Mouse (Mus musculus) lung, embryonic 15.5 days (tissue): ENCODE results near the gene Nfya. TPM values are rescaled to one million over a fixed set of nuclear protein-coding genes. Genes with fewer than 3 reads are reported as not detected.

Experiments used
- ATAC-seq: fragments of 200-750 bp; cut with Nextera tagmentation; 2 replicates; pipeline ENCODE4 v1.8.0; 2017; ENCODE audit warnings: moderate number of reproducible peaks, borderline replicate concordance; ENCODE audit not compliant: low FRiP score, low TSS enrichment; ENCODE audit errors: extremely low read depth
- H3K27ac ChIP-seq: fragments of 300-500 bp; sonication (generic); 2 replicates; pipeline ENCODE4 v1.5.1; 2015; ENCODE audit warnings: moderate library complexity, mild to moderate bottlenecking, inconsistent platforms
- H3K27me3 ChIP-seq: fragments of 300-500 bp; sonication (generic); 2 replicates; pipeline ENCODE4 v1.6.1; 2015; ENCODE audit warnings: inconsistent platforms
- H3K36me3 ChIP-seq: fragments of 300-500 bp; sonication (generic); 2 replicates; pipeline ENCODE4 v1.6.1; 2015; ENCODE audit warnings: inconsistent platforms
- H3K4me1 ChIP-seq: fragments of 300-500 bp; sonication (generic); 2 replicates; pipeline ENCODE4 v1.6.1; 2015; ENCODE audit warnings: inconsistent platforms
- H3K4me2 ChIP-seq: fragments of 300-500 bp; sonication (generic); 2 replicates; pipeline ENCODE4 v1.6.1; 2015; ENCODE audit warnings: inconsistent platforms, mild to moderate bottlenecking, moderate library complexity
- H3K4me3 ChIP-seq: fragments of 300-500 bp; sonication (generic); 2 replicates; pipeline ENCODE4 v1.5.1; 2015; ENCODE audit warnings: mild to moderate bottlenecking, inconsistent platforms
- H3K9ac ChIP-seq: fragments of 300-500 bp; sonication (generic); 2 replicates; pipeline ENCODE4 v1.6.1; 2015; ENCODE audit warnings: inconsistent platforms
- H3K9me3 ChIP-seq: fragments of 300-500 bp; sonication (generic); 2 replicates; pipeline ENCODE4 v1.6.1; 2016; ENCODE audit warnings: inconsistent platforms
- WGBS: fragments of 180-500 bp; shearing (Covaris S2); methylation state at CpG from one replicate; pipeline ENCODE4 v1.1.7; 2015; 5-methylcytosine and 5-hydroxymethylcytosine counted together
- polyA plus RNA-seq: library from polyadenylated mRNA; unstranded; fragments of >200 nt; fragmentation: Nextera tagmentation; extraction: Ambion mirVana; gene quantifications from 2 replicates; pipeline ENCODE4 v1.2.1, GENCODE M21; 2015

Nfya gene
- polyA plus RNA-seq = 17.0 and 19.9 TPM in 2 replicates

- peak within 1 kb of the TSS; percentile 77 for H3K4me2 ChIP-seq
- ATAC-seq = peak; percentile 97
- H3K27ac ChIP-seq = peak within 1 kb of the TSS; percentile 100
- peaks cover 27% of the 10 kb centered on the region for H3K4me1 ChIP-seq
- WGBS = under 1% methylated on average over 83 of the region's 84 CpGs
- H3K9ac ChIP-seq = peak within 1 kb of the TSS; percentile 98
- no peaks in the 10 kb centered on the region for H3K9me3 ChIP-seq
- peaks cover 18% of the 10 kb centered on the region for H3K36me3 ChIP-seq
- no peaks in the 10 kb centered on the region for H3K27me3 ChIP-seq
- H3K4me3 ChIP-seq = peak within 1 kb of the TSS; percentile 93
Observed at GRCm38 (mm10) chr17:48409380-48410298, at the start of gene Nfya, which contains the start of gene Oard1. Nfya (minus strand) TSS chr17:48409906. Oard1 (plus strand) TSS chr17:48410014.

DNA sequence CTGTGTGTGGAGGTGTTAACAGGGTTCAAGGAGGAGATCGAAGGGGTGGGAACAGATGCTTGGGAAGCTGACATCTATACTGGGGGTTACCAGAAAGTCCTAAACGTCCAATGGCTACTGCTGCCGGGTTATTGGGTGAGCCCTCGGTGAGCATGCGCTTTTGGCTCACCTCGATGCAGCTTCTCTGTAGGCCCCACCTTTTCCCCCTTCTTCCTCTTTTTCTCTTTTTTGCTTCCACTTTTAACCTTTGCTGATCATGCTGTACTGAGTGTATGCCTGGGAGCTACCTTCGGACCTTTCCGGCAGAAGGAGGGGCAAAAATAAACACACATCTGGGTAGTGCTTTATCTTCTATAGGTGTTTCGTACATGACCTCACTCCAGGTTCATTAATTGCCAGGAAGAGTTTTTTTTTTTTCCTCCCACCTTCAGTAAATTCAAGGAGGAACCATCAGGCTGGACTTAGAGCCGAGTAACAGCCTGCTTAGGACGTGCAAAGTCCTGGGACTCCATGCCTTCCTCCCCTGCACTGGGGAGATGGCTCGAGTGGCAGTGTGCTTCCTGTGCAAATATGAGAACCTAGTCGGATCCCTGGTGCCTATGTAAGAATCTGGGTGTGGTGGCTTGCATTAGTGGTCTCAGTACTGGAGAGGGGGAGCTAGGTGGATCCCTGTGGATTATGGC, 48.4 kb upstream of the Nfya start:
- H3K4me3 ChIP-seq = no peak overlapping the region
- WGBS = 49% methylated on average over 13 of the region's 13 CpGs
- H3K27me3 ChIP-seq = no peaks in the 10 kb centered on the region
- no peaks in the 10 kb centered on the region for H3K36me3 ChIP-seq
- H3K4me2 ChIP-seq = no peak overlapping the region
- peaks cover 3% of the 10 kb centered on the region; the same call in 1 of the 2 replicates for H3K4me1 ChIP-seq
- no peak overlapping the region for H3K27ac ChIP-seq
- ATAC-seq = no peak
- no peak overlapping the region for H3K9ac ChIP-seq
- H3K9me3 ChIP-seq = no peaks in the 10 kb centered on the region

DNA sequence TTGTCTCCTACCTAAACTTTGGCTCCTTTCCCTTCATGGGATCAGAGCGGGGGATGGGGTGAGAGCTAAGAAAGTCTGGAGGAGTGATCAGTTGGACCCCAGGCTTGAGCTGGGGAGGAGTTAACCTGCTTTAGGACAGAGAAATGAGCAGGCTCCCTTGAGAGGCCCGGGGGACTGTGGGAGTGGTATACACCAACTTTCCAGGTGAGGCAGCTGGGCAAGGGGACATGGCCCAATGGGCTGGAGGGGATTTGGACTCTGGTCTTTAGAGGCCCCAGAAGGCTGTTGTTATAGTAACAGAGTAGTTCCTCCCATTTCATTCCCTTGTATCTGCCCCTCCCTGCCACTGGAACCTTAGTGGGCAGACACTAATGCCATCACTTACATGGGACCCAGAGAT, 46.2 kb upstream of the Nfya start:
- Histone ChIP-seq H3K36me3 (no peaks in the 10 kb centered on the region), H3K4me2 (no peak overlapping the region), H3K27ac (no peak overlapping the region), H3K9ac (no peak overlapping the region), H3K9me3 (no peaks in the 10 kb centered on the region), H3K4me3 (no peak overlapping the region), H3K4me1 (peaks cover 3% of the 10 kb centered on the region; the same call in 1 of the 2 replicates), H3K27me3 (no peaks in the 10 kb centered on the region)
- ATAC-seq = no peak
- 83% methylated on average over 2 of the region's 2 CpGs for WGBS

- ATAC-seq = peak; percentile 58; the same call in 1 of the 2 replicates
- WGBS = 39% methylated on average over 11 of the region's 11 CpGs
- H3K36me3 ChIP-seq = no peaks in the 10 kb centered on the region
- no peaks in the 10 kb centered on the region for H3K9me3 ChIP-seq
- H3K4me1 ChIP-seq = peaks cover 3% of the 10 kb centered on the region; the same call in 1 of the 2 replicates
- peak within 1 kb of the TSS; percentile 16 for H3K4me3 ChIP-seq
- 0 out of 2 replicates have a peak within 1 kb of the TSS, but pooled peaks have one; percentile 13 for H3K9ac ChIP-seq
- peak within 1 kb of the TSS; percentile 33 for H3K4me2 ChIP-seq
- H3K27me3 ChIP-seq = no peaks in the 10 kb centered on the region
- H3K27ac ChIP-seq = no peak within 1 kb of the TSS
Observed at GRCm38 (mm10) chr17:48454688-48455087, 45.0 kb upstream of the Nfya start, which contains the start of gene Unc5cl. Unc5cl (plus strand) TSS chr17:48454901.

DNA sequence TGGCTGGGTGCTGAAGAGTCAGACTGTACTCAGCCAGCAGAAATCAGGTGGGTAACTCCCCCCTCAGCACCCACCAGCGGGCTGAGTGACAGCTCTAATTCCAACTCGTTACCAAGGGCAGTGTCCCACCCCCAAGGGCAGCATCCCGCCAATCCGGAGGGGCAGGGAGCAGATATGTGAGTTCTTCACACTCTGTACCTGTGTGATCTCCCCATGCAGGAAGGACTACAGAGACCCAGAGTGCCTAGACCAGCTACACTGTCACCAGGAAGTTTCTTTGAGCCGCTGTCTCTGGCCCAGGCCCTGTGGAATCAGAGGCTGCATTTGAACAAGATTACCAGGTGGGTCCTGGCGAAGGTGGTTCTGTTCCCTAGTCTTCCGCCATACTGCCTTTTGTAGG, 44.5 kb upstream of the Nfya start:
- Histone ChIP-seq H3K27ac (no peak overlapping the region), H3K4me2 (peak overlapping the region; percentile 33), H3K4me1 (peaks cover 3% of the 10 kb centered on the region; the same call in 1 of the 2 replicates), H3K4me3 (peak overlapping the region; percentile 16), H3K9me3 (no peaks in the 10 kb centered on the region), H3K27me3 (no peaks in the 10 kb centered on the region), H3K9ac (no peak overlapping the region), H3K36me3 (no peaks in the 10 kb centered on the region)
- ATAC-seq = no peak
- WGBS = 42% methylated on average over 7 of the region's 7 CpGs

- 69% methylated on average over 7 of the region's 7 CpGs for WGBS
- H3K4me1 ChIP-seq = peaks cover 3% of the 10 kb centered on the region; the same call in 1 of the 2 replicates
- ATAC-seq = no peak
Observed at GRCm38 (mm10) chr17:48453489-48453888, 43.8 kb upstream of the Nfya start.

DNA sequence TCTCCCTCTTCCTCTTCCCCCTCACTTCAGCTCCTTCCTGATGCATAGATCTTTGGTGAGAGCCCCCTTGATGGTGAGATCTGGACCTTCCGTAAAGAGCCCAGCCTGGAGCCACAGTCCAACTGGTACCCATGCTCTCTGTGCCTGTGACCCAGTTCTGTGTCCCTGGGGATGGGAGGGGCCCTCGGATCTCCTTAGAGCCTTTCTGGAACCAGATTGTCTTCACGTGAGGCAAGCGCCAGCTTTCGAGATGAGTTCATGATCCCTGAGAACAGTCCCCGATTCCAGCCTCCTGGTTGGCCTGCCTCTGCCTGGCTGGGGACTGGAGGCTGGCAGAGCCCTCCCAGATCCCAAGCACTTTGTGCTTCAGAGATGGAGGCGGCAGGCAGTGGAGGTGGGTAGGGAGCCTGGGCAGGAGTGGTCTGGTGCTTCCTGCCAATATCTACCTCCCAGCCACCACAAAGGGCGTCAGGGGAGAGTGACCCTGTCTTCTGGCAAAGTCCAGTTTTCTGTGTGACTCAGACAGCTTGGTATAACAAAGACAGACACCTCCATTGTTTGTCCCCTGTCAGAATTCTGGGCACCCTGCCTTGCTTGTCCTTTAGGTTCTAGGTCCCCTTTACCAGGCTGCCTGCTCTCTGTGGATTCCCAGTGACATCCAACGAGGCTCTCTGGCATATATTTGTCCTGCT, 42.2 kb upstream of the Nfya start:
- no peak overlapping the region for H3K4me3 ChIP-seq
- WGBS = 60% methylated on average over 9 of the region's 9 CpGs
- H3K9ac ChIP-seq = no peak overlapping the region

More at GRCm38 (mm10) chr17:48453489-48453888, 43.8 kb upstream of the Nfya start:
- H3K27ac ChIP-seq = no peak overlapping the region
- H3K9me3 ChIP-seq = no peaks in the 10 kb centered on the region
- no peak overlapping the region for H3K4me3 ChIP-seq
- H3K4me2 ChIP-seq = no peak overlapping the region
- H3K36me3 ChIP-seq = no peaks in the 10 kb centered on the region
- H3K27me3 ChIP-seq = no peaks in the 10 kb centered on the region
- no peak overlapping the region for H3K9ac ChIP-seq

DNA sequence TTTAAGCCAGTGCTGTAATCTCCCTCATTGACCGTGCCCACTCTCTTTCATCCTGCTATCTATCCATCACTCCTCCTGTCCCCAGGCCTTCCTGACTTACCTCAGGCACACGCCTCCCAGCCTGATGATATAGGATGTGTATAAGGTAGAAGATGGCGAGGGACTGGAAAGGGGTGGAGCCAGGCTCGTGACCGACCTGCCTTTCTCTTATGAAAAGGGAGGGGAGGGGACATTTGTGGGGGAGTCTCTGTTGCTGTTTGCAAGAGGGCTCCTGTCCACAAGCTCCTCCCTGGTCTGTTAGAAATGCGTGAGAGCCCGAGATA, 41.6 kb upstream of the Nfya start, which contains the start of gene Tspo2:
Gene Tspo2, minus strand, starts transcription at position 170 of the 323 bp plus-strand sequence.
- Histone ChIP-seq H3K4me3 (no peak within 1 kb of the TSS), H3K9ac (no peak within 1 kb of the TSS), H3K27me3 (no peaks in the 10 kb centered on the region), H3K36me3 (no peaks in the 10 kb centered on the region), H3K9me3 (no peaks in the 10 kb centered on the region), H3K4me2 (no peak within 1 kb of the TSS), H3K27ac (no peak within 1 kb of the TSS), H3K4me1 (0 out of 2 replicates have a peak, but pooled peaks cover 3% of the 10 kb centered on the region)
- ATAC-seq = peak; percentile 40; the same call in 1 of the 2 replicates
- WGBS = 48% methylated on average over 7 of the region's 7 CpGs

More for the DNA sequence above, 42.2 kb upstream of the Nfya start:
- Histone ChIP-seq H3K36me3 (no peaks in the 10 kb centered on the region), H3K4me2 (no peak overlapping the region), H3K9me3 (no peaks in the 10 kb centered on the region), H3K27ac (no peak overlapping the region), H3K27me3 (no peaks in the 10 kb centered on the region), H3K4me1 (0 out of 2 replicates have a peak, but pooled peaks cover 3% of the 10 kb centered on the region)
- no peak for ATAC-seq

DNA sequence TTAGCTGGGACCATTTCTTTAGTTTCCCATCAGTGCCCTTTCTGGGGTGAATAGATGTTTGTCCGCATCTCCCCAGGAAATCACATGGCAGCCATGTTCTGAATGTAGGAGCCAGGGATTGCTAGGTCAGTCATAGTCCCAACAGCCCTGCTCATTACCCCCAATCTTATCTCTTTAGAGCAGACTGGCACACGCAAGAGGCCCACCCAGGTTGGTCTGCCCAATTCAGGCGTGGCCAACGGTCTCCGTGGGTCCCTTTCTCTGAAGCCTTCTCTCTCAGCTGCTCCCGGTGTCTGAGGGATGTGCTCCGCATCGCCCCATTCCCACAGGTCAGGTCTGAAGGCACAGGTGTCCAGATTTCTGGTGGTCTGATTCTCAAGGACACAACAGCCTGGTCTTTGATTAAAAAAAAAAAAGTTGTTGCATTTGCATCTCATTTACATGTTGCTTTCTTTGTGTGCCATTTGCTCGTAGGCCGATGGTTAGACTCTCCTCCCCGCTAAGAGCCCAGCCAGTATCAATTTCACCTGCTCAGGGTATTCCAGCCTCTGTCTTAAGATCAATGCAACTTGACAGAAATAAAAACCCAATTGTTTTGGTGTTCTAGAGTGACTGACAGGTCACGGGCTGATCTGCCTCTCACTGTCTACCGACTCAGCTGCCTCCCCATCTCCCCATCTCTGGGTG, 41.1 kb upstream of the Nfya start:
- WGBS = 76% methylated on average over 13 of the region's 13 CpGs
- Histone ChIP-seq H3K4me1 (0 out of 2 replicates have a peak, but pooled peaks cover 3% of the 10 kb centered on the region), H3K27me3 (no peaks in the 10 kb centered on the region), H3K4me2 (no peak overlapping the region), H3K36me3 (no peaks in the 10 kb centered on the region), H3K9me3 (no peaks in the 10 kb centered on the region), H3K27ac (no peak overlapping the region), H3K4me3 (no peak overlapping the region), H3K9ac (no peak overlapping the region)
- no peak for ATAC-seq

DNA sequence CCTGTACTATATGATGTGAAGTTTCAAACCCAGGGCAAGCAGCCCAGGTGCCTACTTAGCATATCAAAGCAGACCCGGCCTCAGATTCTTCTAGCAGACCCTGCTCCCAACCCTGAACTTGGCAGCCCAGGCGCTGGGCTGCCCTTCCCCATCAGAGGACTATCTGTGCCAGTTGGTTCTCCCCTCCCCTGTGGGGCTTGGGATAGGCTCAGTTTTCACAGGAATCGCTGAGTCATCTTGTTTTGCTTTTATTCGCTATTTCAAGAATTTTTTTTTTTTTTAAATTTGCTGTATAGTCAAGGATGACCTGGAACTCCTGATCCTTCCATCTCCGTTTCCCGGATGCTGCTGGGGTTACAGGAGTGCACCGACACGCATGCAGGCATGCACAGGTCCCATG, 38.0 kb upstream of the Nfya start:
- Histone ChIP-seq H3K4me3 (no peak overlapping the region), H3K9ac (no peak overlapping the region), H3K36me3 (no peaks in the 10 kb centered on the region), H3K27me3 (no peaks in the 10 kb centered on the region), H3K9me3 (no peaks in the 10 kb centered on the region), H3K27ac (no peak overlapping the region), H3K4me1 (no peaks in the 10 kb centered on the region), H3K4me2 (no peak overlapping the region)
- WGBS = 72% methylated on average over 8 of the region's 8 CpGs
- ATAC-seq = no peak
